Mouse (Mus musculus) MEL (cell line): ENCODE data around the gene Slc26a10. TPM values are rescaled to one million over a fixed set of nuclear protein-coding genes. Genes with fewer than 3 reads are reported as not detected.

ENCODE experiments used
- DNase-seq: peaks from one replicate; pipeline ENCODE4 v3.0.0; 2011; ENCODE audit warnings: low read depth, low spot score
- H3K27ac ChIP-seq: 2 replicates; pipeline ENCODE4 v1.5.1; 2012; ENCODE audit warnings: low read depth, mild to moderate bottlenecking, control low read depth, low read length, moderate library complexity; ENCODE audit not compliant: control insufficient read depth
- H3K27me3 ChIP-seq, 2 experiments: fragments of 150-350 bp in 1 of 2; sonication (generic) in 1 of 2; 2 replicates each; pipeline ENCODE4 v1.6.1; 2012; ENCODE audit warnings: low read length in 2 of 2, mild to moderate bottlenecking in 2 of 2, improper control_type of control experiment in 1 of 2, moderate library complexity in 1 of 2; ENCODE audit not compliant: insufficient read depth in 2 of 2, control insufficient read depth in 1 of 2
- H3K36me3 ChIP-seq, 2 experiments: 2 replicates each; pipeline ENCODE4 v1.6.1; 2012 to 2014; ENCODE audit warnings: low read length in 2 of 2, improper control_type of control experiment in 1 of 2, inconsistent platforms in 1 of 2, mild to moderate bottlenecking in 1 of 2; ENCODE audit not compliant: insufficient read depth in 2 of 2, control insufficient read depth in 1 of 2
- H3K4me1 ChIP-seq, 2 experiments: fragments of 150-350 bp in 1 of 2; sonication (generic) in 1 of 2; 2 replicates each; pipeline ENCODE4 v1.6.1; 2012; ENCODE audit warnings: low read length in 2 of 2, improper control_type of control experiment in 1 of 2, mild to moderate bottlenecking in 1 of 2; ENCODE audit not compliant: insufficient read depth in 2 of 2, control insufficient read depth in 1 of 2
- H3K4me3 ChIP-seq, 2 experiments: fragments of 150-350 bp in 1 of 2; sonication (generic) in 1 of 2; 2 replicates each; pipeline ENCODE4 v1.5.1; 2012; ENCODE audit warnings: low read depth in 2 of 2, low read length in 2 of 2, mild to moderate bottlenecking in 2 of 2, moderate library complexity in 2 of 2, control low read depth in 1 of 2, improper control_type of control experiment in 1 of 2; ENCODE audit not compliant: control insufficient read depth in 1 of 2, insufficient read depth in 1 of 2
- H3K79me2 ChIP-seq: 2 replicates; pipeline ENCODE4 v1.6.1; 2012; ENCODE audit warnings: mild to moderate bottlenecking, low read length, moderate library complexity; ENCODE audit not compliant: control insufficient read depth, poor library complexity, insufficient read depth
- H3K9ac ChIP-seq: 2 replicates; pipeline ENCODE4 v1.6.1; 2012; ENCODE audit warnings: low read depth, mild to moderate bottlenecking, control low read depth, low read length, moderate library complexity; ENCODE audit not compliant: control insufficient read depth, poor library complexity, severe bottlenecking
- H3K9me3 ChIP-seq: fragments of 150-350 bp; sonication (generic); replicated peaks from 2 replicates; pipeline ENCODE4 v1.6.1; 2012; ENCODE audit warnings: mild to moderate bottlenecking, low read length, improper control_type of control experiment, moderate library complexity; ENCODE audit not compliant: insufficient read depth
- BHLHE40 ChIP-seq: IDR thresholded peaks from 2 replicates; pipeline ENCODE4 v1.6.1; 2012; ENCODE audit warnings: low read depth, mild to moderate bottlenecking, inconsistent platforms, low read length, improper control_type of control experiment, borderline replicate concordance
- CHD2 ChIP-seq: IDR thresholded peaks from 2 replicates; pipeline ENCODE4 v1.6.1; 2011; ENCODE audit warnings: low read length, improper control_type of control experiment
- CTCF ChIP-seq, 3 experiments: IDR thresholded peaks in 2 of 3; conservative IDR thresholded peaks in 1 of 3; 2 replicates each; pipeline ENCODE4 v1.5.1; 2011 to 2012; ENCODE audit warnings: low read length in 3 of 3, low read depth in 2 of 3, mild to moderate bottlenecking in 2 of 3, improper control_type of control experiment in 1 of 3, inconsistent platforms in 1 of 3, mixed read lengths in 1 of 3, moderate library complexity in 1 of 3; ENCODE audit not compliant: control insufficient read depth in 1 of 3, insufficient read depth in 1 of 3, poor library complexity in 1 of 3, severe bottlenecking in 1 of 3
- E2F4 ChIP-seq: IDR thresholded peaks from 2 replicates; pipeline ENCODE4 v1.6.1; 2011; ENCODE audit warnings: low read depth, low read length, improper control_type of control experiment, borderline replicate concordance
- ELF1 ChIP-seq: IDR thresholded peaks from 2 replicates; pipeline ENCODE4 v1.6.1; 2014; ENCODE audit warnings: low read depth, mild to moderate bottlenecking, inconsistent platforms, low read length, improper control_type of control experiment, moderate library complexity
- EP300 ChIP-seq, 2 experiments: IDR thresholded peaks; 2 replicates each; pipeline ENCODE4 v1.6.1; 2011; ENCODE audit warnings: improper control_type of control experiment in 2 of 2, low read length in 2 of 2, low read depth in 1 of 2, mild to moderate bottlenecking in 1 of 2
- ETS1 ChIP-seq: IDR thresholded peaks from 2 replicates; pipeline ENCODE4 v1.6.1; 2012; ENCODE audit warnings: low read depth, mild to moderate bottlenecking, inconsistent platforms, low read length, improper control_type of control experiment, moderate library complexity
- GABPA ChIP-seq: IDR thresholded peaks from 2 replicates; pipeline ENCODE4 v1.6.1; 2012; ENCODE audit warnings: low read depth, mild to moderate bottlenecking, inconsistent platforms, low read length, improper control_type of control experiment, moderate library complexity
- HCFC1 ChIP-seq: IDR thresholded peaks from 2 replicates; pipeline ENCODE4 v1.6.1; 2012; ENCODE audit warnings: low read depth, mild to moderate bottlenecking, inconsistent platforms, low read length, improper control_type of control experiment, moderate library complexity
- JUND ChIP-seq: IDR thresholded peaks from 2 replicates; pipeline ENCODE4 v1.6.1; 2011; ENCODE audit warnings: low read depth, mild to moderate bottlenecking, improper control_type of control experiment, low read length
- MAX ChIP-seq: IDR thresholded peaks from 2 replicates; pipeline ENCODE4 v1.6.1; 2011; ENCODE audit warnings: low read length, improper control_type of control experiment
- MAZ ChIP-seq: IDR thresholded peaks from 2 replicates; pipeline ENCODE4 v1.6.1; 2012; ENCODE audit warnings: low read depth, mild to moderate bottlenecking, inconsistent platforms, low read length, improper control_type of control experiment
- MEF2A ChIP-seq: IDR thresholded peaks from 2 replicates; pipeline ENCODE4 v1.6.1; 2014; ENCODE audit warnings: low read depth, mild to moderate bottlenecking, inconsistent platforms, low read length, improper control_type of control experiment; ENCODE audit not compliant: poor library complexity, insufficient replicate concordance, severe bottlenecking; ENCODE audit errors: extremely low read depth
- MXI1 ChIP-seq: IDR thresholded peaks from 2 replicates; pipeline ENCODE4 v1.6.1; 2011; ENCODE audit warnings: mild to moderate bottlenecking, low read depth, low read length, improper control_type of control experiment
- MYB ChIP-seq: IDR thresholded peaks from 2 replicates; pipeline ENCODE4 v1.6.1; 2011; ENCODE audit warnings: mild to moderate bottlenecking, low read depth, low read length, improper control_type of control experiment
- MYC ChIP-seq: IDR thresholded peaks from 2 replicates; pipeline ENCODE4 v1.6.1; 2011; ENCODE audit warnings: low read depth, mild to moderate bottlenecking, low read length, improper control_type of control experiment, moderate library complexity
- NELFE ChIP-seq: IDR thresholded peaks from 2 replicates; pipeline ENCODE4 v1.6.1; 2011; ENCODE audit warnings: low read depth, low read length, improper control_type of control experiment
- NRF1 ChIP-seq: IDR thresholded peaks from 2 replicates; pipeline ENCODE4 v1.6.1; 2014; ENCODE audit warnings: low read depth, mild to moderate bottlenecking, inconsistent platforms, low read length, improper control_type of control experiment, moderate library complexity; ENCODE audit not compliant: poor library complexity, insufficient read depth, severe bottlenecking
- POLR2A ChIP-seq, 2 experiments: IDR thresholded peaks; 2 replicates each; pipeline ENCODE4 v1.6.1; 2011 to 2012; ENCODE audit warnings: low read length in 2 of 2, mild to moderate bottlenecking in 2 of 2, control low read depth in 1 of 2, improper control_type of control experiment in 1 of 2, low read depth in 1 of 2, moderate library complexity in 1 of 2; ENCODE audit not compliant: control insufficient read depth in 1 of 2, insufficient read depth in 1 of 2, poor library complexity in 1 of 2
- RAD21 ChIP-seq: IDR thresholded peaks from 2 replicates; pipeline ENCODE4 v1.6.1; 2011; ENCODE audit warnings: mild to moderate bottlenecking, low read depth, low read length, improper control_type of control experiment
- SIN3A ChIP-seq: IDR thresholded peaks from 2 replicates; pipeline ENCODE4 v1.6.1; 2012; ENCODE audit warnings: low read length, improper control_type of control experiment, inconsistent platforms
- SMC3 ChIP-seq: IDR thresholded peaks from 2 replicates; pipeline ENCODE4 v1.6.1; 2011; ENCODE audit warnings: low read depth, low read length, improper control_type of control experiment
- TAL1 ChIP-seq: IDR thresholded peaks from 2 replicates; pipeline ENCODE4 v1.6.1; 2012; ENCODE audit warnings: mild to moderate bottlenecking, inconsistent platforms, low read length, moderate library complexity, mixed read lengths
- TCF12 ChIP-seq: IDR thresholded peaks from 2 replicates; pipeline ENCODE4 v1.6.1; 2014; ENCODE audit warnings: low read depth, mild to moderate bottlenecking, inconsistent platforms, low read length, improper control_type of control experiment, moderate library complexity
- UBTF ChIP-seq: IDR thresholded peaks from 2 replicates; pipeline ENCODE4 v1.6.1; 2012; ENCODE audit warnings: low read depth, mild to moderate bottlenecking, inconsistent platforms, low read length, improper control_type of control experiment, moderate library complexity, borderline replicate concordance; ENCODE audit not compliant: insufficient read depth
- USF1 ChIP-seq: IDR thresholded peaks from 2 replicates; pipeline ENCODE4 v1.6.1; 2014; ENCODE audit warnings: low read depth, mild to moderate bottlenecking, inconsistent platforms, low read length, improper control_type of control experiment, moderate library complexity
- USF2 ChIP-seq, 2 experiments: IDR thresholded peaks; 2 replicates each; pipeline ENCODE4 v1.6.1; 2011 to 2012; ENCODE audit warnings: improper control_type of control experiment in 2 of 2, low read length in 2 of 2, borderline replicate concordance in 1 of 2, inconsistent platforms in 1 of 2, low read depth in 1 of 2, mild to moderate bottlenecking in 1 of 2; ENCODE audit not compliant: insufficient read depth in 1 of 2
- ZC3H11A ChIP-seq: IDR thresholded peaks from 2 replicates; pipeline ENCODE4 v1.6.1; 2012; ENCODE audit warnings: low read depth, mild to moderate bottlenecking, inconsistent platforms, low read length, improper control_type of control experiment
- ZKSCAN1 ChIP-seq: IDR thresholded peaks from 2 replicates; pipeline ENCODE4 v1.6.1; 2012; ENCODE audit warnings: low read depth, mild to moderate bottlenecking, inconsistent platforms, low read length, improper control_type of control experiment, moderate library complexity
- ZMIZ1 ChIP-seq: IDR thresholded peaks from 2 replicates; pipeline ENCODE4 v1.6.1; 2012; ENCODE audit warnings: low read depth, mild to moderate bottlenecking, inconsistent platforms, low read length, improper control_type of control experiment, moderate library complexity
- ZNF384 ChIP-seq: IDR thresholded peaks from 2 replicates; pipeline ENCODE4 v1.6.1; 2012; ENCODE audit warnings: low read depth, mild to moderate bottlenecking, inconsistent platforms, low read length, improper control_type of control experiment
- polyA plus RNA-seq, 2 experiments: library from polyadenylated mRNA; stranded (reverse) in 1 of 2; unstranded in 1 of 2; fragments of >175 nt in 1 of 2; fragments of >200 nt in 1 of 2; gene quantifications; 2 replicates each; pipeline versions ENCODE4 v1.2.1 to v1.2.4; 2012; ENCODE audit warnings: low replicate concordance in 2 of 2, low read depth in 1 of 2; ENCODE audit not compliant: insufficient read length in 2 of 2, insufficient read depth in 1 of 2, missing spikeins in 1 of 2
- total RNA-seq: library from RNA; depleted of rRNA; stranded (reverse); fragments of 300-350 nt; gene quantifications from 2 replicates; pipeline ENCODE4 v1.2.3, GENCODE M21; 2012

Slc26a10 gene
- total and polyA plus RNA-seq, 3 experiments = 1.1 to 1.3 TPM; not detected in 1

DNA sequence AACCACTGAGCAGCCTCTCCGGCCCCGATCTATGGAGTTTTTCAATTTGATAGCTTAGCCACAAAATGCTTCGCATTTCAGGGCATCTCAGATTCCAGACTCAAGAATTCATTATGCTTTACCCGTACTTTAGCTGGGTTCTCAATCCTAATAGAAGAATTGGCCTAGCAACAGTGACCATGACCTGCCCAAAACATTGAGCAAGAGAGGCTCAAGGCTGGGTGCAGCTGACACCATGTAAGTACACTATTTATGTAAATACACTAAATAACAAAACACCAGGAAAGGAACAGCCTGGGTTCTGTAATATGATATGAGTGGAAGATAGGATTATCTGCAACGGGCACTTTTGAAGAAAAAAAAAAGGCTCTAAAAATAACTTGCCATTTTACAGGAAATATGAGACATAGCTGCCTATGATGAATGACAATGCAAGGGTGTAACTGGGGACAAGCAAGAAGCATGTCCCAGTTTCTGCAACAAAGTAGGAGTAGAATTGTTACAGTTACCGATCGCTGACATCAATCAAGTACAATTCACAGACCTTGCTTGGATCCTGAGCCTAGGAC, 52.6 kb downstream of the Slc26a10 start (continued):
- TF ChIP-seq NELFE (0 out of 2 replicates have a peak, but pooled peaks have one; percentile 27), TAL1 (no peak), USF1 (no peak), MXI1 (no peak), ZNF384 (peak; percentile 98), UBTF (no peak), MYB (peak; percentile 85), POLR2A (IDR thresholded peaks at IDR 0.05; ENCODE audit: control insufficient read depth in 1 of 2, insufficient read depth in 1 of 2, low read depth in 1 of 2, low read length in 2 of 2, poor library complexity in 1 of 2) (0 out of 4 replicates have a peak, but pooled peaks of 1 of the 2 experiments have one; percentile 23), USF2 (IDR thresholded peaks at IDR 0.05; ENCODE audit: borderline replicate concordance in 1 of 2, insufficient read depth in 1 of 2, low read depth in 1 of 2, low read length in 2 of 2) (no peak), ZKSCAN1 (no peak; the same call in 1 of the 2 replicates)
- TF ChIP-seq, all 39 proteins: peak for 18

DNA sequence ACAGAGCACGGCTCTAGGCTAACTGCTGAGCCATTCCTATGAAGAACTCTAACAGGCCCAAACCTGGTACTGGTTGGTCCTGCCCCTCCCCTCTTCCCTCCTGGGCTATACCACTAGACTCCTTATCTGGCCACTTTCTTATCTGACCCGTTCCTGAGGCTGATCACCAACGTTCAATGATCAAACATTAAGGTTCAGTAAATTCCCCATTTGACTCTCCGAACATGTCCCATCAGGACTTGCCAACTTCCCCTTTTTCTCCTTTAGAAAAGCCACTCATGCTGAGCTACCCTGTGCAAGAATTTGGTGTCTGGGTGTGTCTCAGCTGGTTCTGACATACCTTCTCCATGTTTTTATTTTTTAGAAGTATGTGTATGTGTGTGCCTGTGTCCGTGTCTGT, 53.9 kb downstream of the Slc26a10 start:
- H3K27ac ChIP-seq = peak overlapping the region; percentile 93
- H3K4me1 ChIP-seq = peaks cover 10 to 38% of the 10 kb centered on the region in 2 experiments
- DNase-seq = peak; percentile 91
- TF ChIP-seq MXI1 = peak; percentile 82
- peak; percentile 64; the same call in 1 of the 2 replicates for TF ChIP-seq MEF2A
- TF ChIP-seq ZKSCAN1 = no peak
- 0 out of 2 replicates have a peak, but pooled peaks have one; percentile 5 for TF ChIP-seq BHLHE40
- peak; percentile 6; the same call in 1 of the 2 replicates for TF ChIP-seq TAL1
- TF ChIP-seq HCFC1 = no peak
- TF ChIP-seq CTCF (IDR thresholded peaks at IDR 0.05 in 2 of 3, conservative IDR thresholded peaks at IDR 0.05 in 1 of 3; ENCODE audit: control insufficient read depth in 1 of 3, insufficient read depth in 1 of 3, low read depth in 2 of 3, low read length in 3 of 3, poor library complexity in 1 of 3, severe bottlenecking in 1 of 3) = no peak
- TF ChIP-seq NELFE = peak; percentile 31; the same call in 1 of the 2 replicates
- no peak for TF ChIP-seq USF1
- TF ChIP-seq MAX = peak; percentile 18; the same call in 1 of the 2 replicates
- TF ChIP-seq USF2 (IDR thresholded peaks at IDR 0.05; ENCODE audit: borderline replicate concordance in 1 of 2, insufficient read depth in 1 of 2, low read depth in 1 of 2, low read length in 2 of 2) = no peak
- TF ChIP-seq CHD2 = no peak
- TF ChIP-seq MAZ = no peak
- TF ChIP-seq SIN3A = peak; percentile 87
- TF ChIP-seq SMC3 = no peak
- peak; percentile 2; the same call in 1 of the 2 replicates for TF ChIP-seq ZC3H11A
- peak; percentile 53; the same call in 1 of the 2 replicates for TF ChIP-seq ZNF384
- TF ChIP-seq RAD21 = no peak
- TF ChIP-seq NRF1 = no peak
- peak; percentile 86 for TF ChIP-seq ETS1
- peak; percentile 92 for TF ChIP-seq EP300 (IDR thresholded peaks at IDR 0.05; ENCODE audit: low read depth in 1 of 2, low read length in 2 of 2)
- 0 out of 2 replicates have a peak, but pooled peaks have one; percentile 48 for TF ChIP-seq JUND
- TF ChIP-seq E2F4 = no peak
- no peak for TF ChIP-seq ELF1
- TF ChIP-seq ZMIZ1 = peak; percentile 66; the same call in 1 of the 2 replicates
- TF ChIP-seq MYC = peak; percentile 53; the same call in 1 of the 2 replicates
- no peak for TF ChIP-seq GABPA
- peak; percentile 86 for TF ChIP-seq MYB
- TF ChIP-seq TCF12 = peak; percentile 78

More for the DNA sequence above, 53.9 kb downstream of the Slc26a10 start:
- H3K79me2 ChIP-seq = no peaks in the 10 kb centered on the region; the same call in 1 of the 2 replicates
- H3K27me3 ChIP-seq = no peaks in the 10 kb centered on the region
- peaks cover 0 to 35% of the 10 kb centered on the region in 2 experiments; a peak in 2 of 4 replicates for H3K36me3 ChIP-seq
- H3K9me3 ChIP-seq = no peaks in the 10 kb centered on the region
- H3K9ac ChIP-seq = peak overlapping the region; percentile 66
- H3K4me3 ChIP-seq = peak overlapping the region; percentile 31 to 34
